Mouse (Mus musculus): ENCODE results near the gene Fbxo24.

DNA sequence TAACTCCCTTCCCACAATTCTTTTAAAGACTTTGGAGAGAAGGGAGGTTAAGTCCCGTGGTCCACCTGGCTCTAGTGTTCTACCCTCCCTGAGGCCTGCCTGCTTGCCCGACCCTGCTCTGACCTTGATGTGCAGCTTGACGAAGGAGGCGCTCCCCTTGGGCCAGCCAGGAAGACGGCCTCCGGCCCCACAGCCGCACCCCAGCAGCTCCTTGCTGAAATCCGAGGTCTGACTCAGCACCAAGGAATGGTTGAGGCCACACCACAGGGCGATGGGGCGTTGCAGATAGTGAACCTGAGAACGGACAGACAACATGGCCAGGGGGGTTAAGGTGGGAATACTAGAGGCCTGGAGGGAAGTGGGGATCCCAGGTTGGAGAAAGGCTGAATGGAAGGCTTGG is 15.3 kb downstream of the Fbxo24 start, which contains the start of gene Pcolce:
- no peak for TF ChIP-seq POLR2A (IDR thresholded peaks at IDR 0.05; ENCODE audit: borderline replicate concordance, low read depth, low read length)
- TF ChIP-seq CTCF (IDR thresholded peaks at IDR 0.05; ENCODE audit: low read depth, low read length), result no peak

Data from bone marrow macrophage, adult 2 months (primary cell).